Mouse (Mus musculus): Measurements from ENCODE around the gene Nptn. TPM values are rescaled to one million over a fixed set of nuclear protein-coding genes. Genes with fewer than 3 reads are reported as not detected.
"Not testable (repeated sequence)": the region's sequence is repeated elsewhere in the genome, so short reads cannot be mapped to it uniquely, and the experiment has no call there.

The Nptn gene
- polyA plus RNA-seq, 1 experiment from 2014 or later: 130 TPM

- Histone ChIP-seq H3K9me3 (ENCODE audit: control insufficient read depth, low read length) (no peaks in the 10 kb centered on the region), H3K4me2 (replicated peaks; ENCODE audit: low read depth) (peak overlapping the region; percentile 96), H3K36me3 (ENCODE audit: control insufficient read depth, insufficient read depth, low read length) (no peaks in the 10 kb centered on the region), H3K27ac (replicated peaks) (peak overlapping the region; percentile 96), H3K4me3 (ENCODE audit: low read depth, low read length) (peak overlapping the region; percentile 82), H3K4me1 (replicated peaks; ENCODE audit: control insufficient read depth, insufficient read depth) (peaks cover 4% of the 10 kb centered on the region), H3K27me3 (ENCODE audit: control insufficient read depth, insufficient read depth, low read length) (no peaks in the 10 kb centered on the region), H3K9ac (ENCODE audit: low read length) (peak overlapping the region; percentile 98; the same call in 1 of the 2 replicates)
- ATAC-seq (ENCODE audit: low FRiP score, low TSS enrichment) (no peak; the same call in 1 of the 2 replicates), DNase-seq (ENCODE audit: low spot score) (no peak)
- TF ChIP-seq EP300 (optimal IDR thresholded peaks at IDR 0.05) (no peak), CTCF (IDR thresholded peaks at IDR 0.05; ENCODE audit: low read depth) (no peak)
- 18% methylated on average over 9 of the region's 9 CpGs for WGBS
These were observed 26.2 kb upstream of the Nptn start for GRCm38 (mm10) chr9:58555685-58556414.

DNA sequence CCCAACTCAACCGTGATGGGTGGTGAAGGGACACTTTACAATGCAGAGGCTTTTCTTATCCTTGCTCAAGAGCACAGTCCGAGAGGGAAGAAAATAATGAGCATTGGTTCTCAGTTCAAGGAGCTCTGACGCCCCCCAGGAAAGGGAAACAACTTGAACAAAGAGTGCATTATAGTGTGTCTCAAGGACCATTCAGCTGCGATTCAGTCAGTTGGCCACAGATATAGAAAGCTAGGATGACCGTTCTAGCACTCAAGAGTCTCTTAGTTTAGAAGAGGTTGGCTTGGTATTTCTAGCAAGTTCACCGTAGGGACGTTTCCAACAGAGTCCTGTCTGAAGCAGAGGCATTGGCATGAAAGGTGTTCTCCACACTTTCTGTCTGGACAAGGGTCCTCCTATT lies 25.4 kb upstream of the Nptn start:
- 67% methylated on average over 7 of the region's 7 CpGs for WGBS
- Histone ChIP-seq H3K9me3 (ENCODE audit: control insufficient read depth, low read length) (no peaks in the 10 kb centered on the region), H3K36me3 (ENCODE audit: control insufficient read depth, insufficient read depth, low read length) (no peaks in the 10 kb centered on the region), H3K4me1 (replicated peaks; ENCODE audit: control insufficient read depth, insufficient read depth) (peaks cover 4% of the 10 kb centered on the region), H3K9ac (ENCODE audit: low read length) (no peak overlapping the region), H3K27me3 (ENCODE audit: control insufficient read depth, insufficient read depth, low read length) (no peaks in the 10 kb centered on the region), H3K27ac (replicated peaks) (no peak overlapping the region), H3K4me2 (replicated peaks; ENCODE audit: low read depth) (no peak overlapping the region), H3K4me3 (ENCODE audit: low read depth, low read length) (no peak overlapping the region)
- no peak for ATAC-seq (ENCODE audit: low FRiP score, low TSS enrichment)
- TF ChIP-seq EP300 (optimal IDR thresholded peaks at IDR 0.05) (no peak), CTCF (IDR thresholded peaks at IDR 0.05; ENCODE audit: low read depth) (no peak)
- DNase-seq (ENCODE audit: low spot score): no peak

GRCm38 (mm10) chr9:58557457-58558455 lies 24.3 kb upstream of the Nptn start:
- TF ChIP-seq EP300 (optimal IDR thresholded peaks at IDR 0.05) (no peak), CTCF (IDR thresholded peaks at IDR 0.05; ENCODE audit: low read depth) (no peak)
- H3K4me3 ChIP-seq (ENCODE audit: low read depth, low read length): no peak overlapping the region
- 14% methylated on average over 3 of the region's 3 CpGs for WGBS
- ATAC-seq (ENCODE audit: low FRiP score, low TSS enrichment) (no peak), DNase-seq (ENCODE audit: low spot score) (no peak)
- H3K36me3 ChIP-seq (ENCODE audit: control insufficient read depth, insufficient read depth, low read length): no peaks in the 10 kb centered on the region
- no peak overlapping the region for H3K27ac ChIP-seq (replicated peaks)
- H3K9ac ChIP-seq (ENCODE audit: low read length): no peak overlapping the region
- H3K27me3 ChIP-seq (ENCODE audit: control insufficient read depth, insufficient read depth, low read length): no peaks in the 10 kb centered on the region
- H3K9me3 ChIP-seq (ENCODE audit: control insufficient read depth, low read length): no peaks in the 10 kb centered on the region
- no peak overlapping the region for H3K4me2 ChIP-seq (replicated peaks; ENCODE audit: low read depth)
- peaks cover 4% of the 10 kb centered on the region for H3K4me1 ChIP-seq (replicated peaks; ENCODE audit: control insufficient read depth, insufficient read depth)

DNA sequence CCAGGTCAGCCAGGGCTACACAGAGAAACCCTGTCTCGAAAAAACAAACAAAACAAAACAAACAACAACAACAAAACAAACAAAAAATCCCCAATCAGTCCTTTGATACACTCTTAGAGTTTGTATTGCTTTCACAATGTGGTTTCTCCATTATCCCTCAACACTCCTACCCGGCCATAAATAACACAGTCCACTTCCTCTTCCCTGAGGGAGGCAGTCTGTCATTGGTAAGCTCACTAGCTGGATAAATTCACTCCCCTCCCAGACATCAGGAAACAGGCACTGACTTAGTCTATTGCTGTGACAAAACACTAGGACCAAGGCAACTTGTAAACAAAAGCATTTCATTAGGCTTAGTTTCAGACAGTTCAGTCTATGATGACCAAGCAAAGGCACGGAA lies 21.8 kb upstream of the Nptn start:
- Histone ChIP-seq H3K27me3 (ENCODE audit: control insufficient read depth, insufficient read depth, low read length) (no peaks in the 10 kb centered on the region), H3K4me2 (replicated peaks; ENCODE audit: low read depth) (no peak overlapping the region), H3K9ac (ENCODE audit: low read length) (no peak overlapping the region), H3K4me3 (ENCODE audit: low read depth, low read length) (no peak overlapping the region), H3K4me1 (replicated peaks; ENCODE audit: control insufficient read depth, insufficient read depth) (peaks cover 4% of the 10 kb centered on the region), H3K36me3 (ENCODE audit: control insufficient read depth, insufficient read depth, low read length) (no peaks in the 10 kb centered on the region), H3K27ac (replicated peaks) (no peak overlapping the region), H3K9me3 (ENCODE audit: control insufficient read depth, low read length) (no peaks in the 10 kb centered on the region)
- TF ChIP-seq CTCF (IDR thresholded peaks at IDR 0.05; ENCODE audit: low read depth) (no peak), EP300 (optimal IDR thresholded peaks at IDR 0.05) (no peak)
- 54% methylated on average over 3 of the region's 3 CpGs for WGBS
- DNase-seq (ENCODE audit: low spot score) (no peak), ATAC-seq (ENCODE audit: low FRiP score, low TSS enrichment) (no peak)

DNA sequence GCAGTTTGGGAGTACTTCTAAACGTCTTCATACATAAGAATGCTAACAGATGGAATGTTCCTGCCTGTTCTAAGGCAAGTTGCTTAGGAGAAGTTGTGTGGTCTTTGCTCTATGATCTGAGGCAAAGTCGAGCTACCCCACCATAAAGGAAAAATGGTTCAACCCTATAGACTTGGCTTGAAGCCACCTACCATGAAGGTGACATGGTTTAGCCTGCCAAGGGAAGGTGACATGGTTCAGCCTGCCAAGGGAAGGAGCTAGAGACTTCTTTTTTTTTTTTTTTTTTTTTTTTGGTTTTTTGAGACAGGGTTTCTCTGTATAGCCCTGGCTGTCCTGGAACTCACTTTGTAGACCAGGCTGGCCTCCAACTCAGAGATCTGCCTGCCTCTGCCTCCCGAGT lies 16.1 kb upstream of the Nptn start:
- WGBS: 68% methylated on average over 3 of the region's 3 CpGs
- H3K27ac ChIP-seq (replicated peaks); H3K27me3 ChIP-seq (ENCODE audit: control insufficient read depth, insufficient read depth, low read length); H3K4me3 ChIP-seq (ENCODE audit: low read depth, low read length); H3K9ac ChIP-seq (ENCODE audit: low read length); H3K4me1 ChIP-seq (replicated peaks; ENCODE audit: control insufficient read depth, insufficient read depth); H3K9me3 ChIP-seq (ENCODE audit: control insufficient read depth, low read length); H3K36me3 ChIP-seq (ENCODE audit: control insufficient read depth, insufficient read depth, low read length); ATAC-seq (ENCODE audit: low FRiP score, low TSS enrichment); DNase-seq (ENCODE audit: low spot score); H3K4me2 ChIP-seq (replicated peaks; ENCODE audit: low read depth): not testable (repeated sequence)

GRCm38 (mm10) chr9:58567682-58568081 lies 14.4 kb upstream of the Nptn start:
- no peaks in the 10 kb centered on the region for H3K27me3 ChIP-seq (ENCODE audit: control insufficient read depth, insufficient read depth, low read length)
- H3K4me2 ChIP-seq (replicated peaks; ENCODE audit: low read depth): no peak overlapping the region
- H3K9ac ChIP-seq (ENCODE audit: low read length): no peak overlapping the region
- no peaks in the 10 kb centered on the region for H3K36me3 ChIP-seq (ENCODE audit: control insufficient read depth, insufficient read depth, low read length)
- no peak overlapping the region for H3K4me3 ChIP-seq (ENCODE audit: low read depth, low read length)
- no peaks in the 10 kb centered on the region for H3K9me3 ChIP-seq (ENCODE audit: control insufficient read depth, low read length)
- no peak overlapping the region for H3K27ac ChIP-seq (replicated peaks)
- DNase-seq (ENCODE audit: low spot score) (peak; percentile 14), ATAC-seq (ENCODE audit: low FRiP score, low TSS enrichment) (no peak)
- peak; percentile 62 for TF ChIP-seq CTCF (IDR thresholded peaks at IDR 0.05; ENCODE audit: low read depth)
- no peak for TF ChIP-seq EP300 (optimal IDR thresholded peaks at IDR 0.05)
- H3K4me1 ChIP-seq (replicated peaks; ENCODE audit: control insufficient read depth, insufficient read depth): no peaks in the 10 kb centered on the region

Data from stomach, postnatal 0 days (tissue).